Mouse (Mus musculus) bone marrow, adult 2 months (tissue): ENCODE measurements at regions not wholly inside any gene's neighbourhood (a gene's known extent, or its start where the extent isn't known, plus 50 kb on each side); places are given as distances from the start of the nearest gene placed in this dataset.

ENCODE experiments used
- H3K27ac ChIP-seq: fragments of 200-500 bp; 2 replicates; pipeline ENCODE4 v1.5.1; 2012; ENCODE audit warnings: low read depth, mild to moderate bottlenecking, control low read depth, inconsistent platforms, low read length; ENCODE audit not compliant: control insufficient read depth, poor library complexity, insufficient read depth
- H3K4me1 ChIP-seq: fragments of 200-500 bp; 2 replicates; pipeline ENCODE4 v1.6.1; 2011; ENCODE audit warnings: low read length; ENCODE audit not compliant: control insufficient read depth, insufficient read depth
- H3K4me3 ChIP-seq: fragments of 200-500 bp; replicated peaks from 2 replicates; pipeline ENCODE3; 2011; ENCODE audit warnings: mild to moderate bottlenecking, low read depth, low read length, control low read depth; ENCODE audit not compliant: control insufficient read depth
- CTCF ChIP-seq: fragments of 200-500 bp; IDR thresholded peaks from 2 replicates; pipeline ENCODE4 v1.5.1; 2011; ENCODE audit warnings: low read length, control low read depth; ENCODE audit not compliant: control insufficient read depth, insufficient read depth
- POLR2A ChIP-seq: fragments of 200-500 bp; IDR thresholded peaks from 2 replicates; pipeline ENCODE4 v1.6.1; 2011; ENCODE audit warnings: low read depth, mild to moderate bottlenecking, control low read depth, low read length, borderline replicate concordance; ENCODE audit not compliant: control insufficient read depth
- WGBS: fragments of 180-500 bp; shearing (Covaris S2); methylation state at CpG from one replicate; pipeline ENCODE4 v1.1.7; 2018; 5-methylcytosine and 5-hydroxymethylcytosine counted together

DNA sequence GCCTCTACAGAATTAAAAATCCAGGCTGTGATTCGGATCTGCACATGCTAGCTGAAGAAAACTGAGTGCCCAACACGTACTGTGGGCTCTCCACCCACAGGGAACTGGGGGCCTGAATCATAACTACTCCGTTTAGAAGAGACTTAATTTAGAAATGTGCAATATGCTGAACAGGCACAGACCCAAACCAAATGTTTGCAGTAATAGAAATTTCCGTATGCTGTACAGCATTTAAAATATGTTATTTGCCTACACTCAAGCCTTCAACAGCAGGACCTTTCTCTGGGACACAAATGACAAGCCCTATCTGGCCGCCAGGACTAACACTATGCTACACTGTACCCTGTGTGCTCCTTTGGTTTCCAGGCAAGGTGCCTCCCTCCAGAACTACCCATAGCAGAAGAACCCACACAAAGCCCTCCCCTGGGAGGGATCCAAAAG lies 483.1 kb upstream of the Sox9 start:
- no peaks in the 10 kb centered on the region for H3K4me1 ChIP-seq
- no peak for TF ChIP-seq CTCF
- TF ChIP-seq POLR2A: no peak
- H3K27ac ChIP-seq: no peak overlapping the region
- WGBS: 71% methylated on average over 5 of the region's 5 CpGs
- H3K4me3 ChIP-seq: no peak overlapping the region

DNA sequence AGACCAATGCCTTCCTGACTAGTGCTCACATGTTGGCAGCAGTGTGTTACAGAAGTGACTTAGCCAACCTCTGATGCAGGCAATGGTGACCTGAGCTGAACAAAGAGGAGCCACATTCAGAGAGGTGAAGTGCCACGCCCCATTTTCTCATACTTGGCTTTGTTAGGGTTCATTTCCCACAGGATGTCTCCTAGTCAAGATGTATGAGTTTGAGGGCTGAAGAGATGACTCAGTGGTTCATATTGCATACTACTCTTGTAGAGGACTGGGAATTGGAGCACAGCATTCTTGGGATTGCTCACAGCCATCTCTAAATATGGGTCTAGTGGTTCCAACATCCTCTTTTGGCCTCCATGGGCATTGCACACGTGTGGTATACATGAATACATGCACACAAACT lies 478.9 kb upstream of the Sox9 start:
- TF ChIP-seq POLR2A (no peak), CTCF (no peak)
- no peak overlapping the region for H3K27ac ChIP-seq
- 55% methylated on average over 2 of the region's 2 CpGs for WGBS
- no peaks in the 10 kb centered on the region for H3K4me1 ChIP-seq
- H3K4me3 ChIP-seq: no peak overlapping the region

- Histone ChIP-seq H3K27ac (no peak overlapping the region), H3K4me3 (no peak overlapping the region), H3K4me1 (no peaks in the 10 kb centered on the region)
- no peak for TF ChIP-seq POLR2A
- no peak for TF ChIP-seq CTCF
- WGBS: 83% methylated on average over 4 of the region's 4 CpGs
These were observed 456.2 kb upstream of the Sox9 start for GRCm38 (mm10) chr11:112325850-112326249.

DNA sequence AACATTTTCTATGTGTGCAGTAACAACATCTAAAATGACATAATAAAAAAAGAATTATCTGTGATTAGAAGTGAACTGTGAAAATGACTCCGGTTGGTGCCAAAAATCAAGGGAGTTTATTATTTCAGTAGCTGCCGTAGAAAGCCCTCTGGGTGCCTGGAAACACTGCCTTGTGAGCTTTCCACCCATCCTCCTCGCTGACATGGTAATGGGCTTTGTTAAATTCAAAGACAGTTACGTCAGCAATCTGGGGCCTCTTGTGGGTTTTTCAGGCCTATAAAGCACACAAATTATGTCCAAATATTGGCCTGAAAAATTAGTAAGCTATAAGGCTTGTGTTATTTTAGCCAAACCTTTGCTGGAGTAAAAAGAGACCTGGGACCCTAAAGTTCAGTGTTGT lies 454.4 kb upstream of the Sox9 start:
- 77% methylated on average over 4 of the region's 4 CpGs for WGBS
- no peak overlapping the region for H3K4me3 ChIP-seq
- TF ChIP-seq POLR2A (no peak), CTCF (no peak)
- no peak overlapping the region for H3K27ac ChIP-seq
- no peaks in the 10 kb centered on the region for H3K4me1 ChIP-seq

GRCm38 (mm10) chr11:112345133-112345532 lies 436.9 kb upstream of the Sox9 start:
- TF ChIP-seq CTCF (no peak), POLR2A (no peak)
- no peak overlapping the region for H3K27ac ChIP-seq
- H3K4me3 ChIP-seq: no peak overlapping the region
- no peaks in the 10 kb centered on the region for H3K4me1 ChIP-seq
- WGBS: 43% methylated on average over 6 of the region's 6 CpGs

GRCm38 (mm10) chr11:112345586-112345985 lies 436.4 kb upstream of the Sox9 start:
- WGBS: 67% methylated on average over 3 of the region's 3 CpGs
- H3K4me1 ChIP-seq: no peaks in the 10 kb centered on the region
- H3K4me3 ChIP-seq: no peak overlapping the region
- TF ChIP-seq CTCF (no peak), POLR2A (no peak)
- H3K27ac ChIP-seq: no peak overlapping the region

DNA sequence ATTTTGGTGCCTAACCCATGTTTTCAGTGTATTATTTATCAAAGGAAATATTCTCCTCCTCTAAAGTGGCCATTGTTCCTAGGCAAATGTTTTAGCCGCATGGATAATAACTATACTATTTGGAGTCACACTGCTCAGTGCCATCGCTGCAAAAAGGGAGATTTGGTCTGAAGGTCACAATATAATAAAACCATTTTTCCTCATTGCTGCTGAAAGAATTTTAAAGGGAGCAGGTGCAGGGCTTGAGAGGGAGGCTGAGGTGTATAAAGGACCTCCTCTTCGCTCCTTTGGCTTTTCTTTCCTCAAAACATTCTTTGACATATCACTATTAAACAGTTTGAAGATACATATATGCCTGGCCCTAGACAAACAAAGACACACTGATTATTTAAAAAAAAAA lies 435.9 kb upstream of the Sox9 start:
- 82% methylated on average over 3 of the region's 3 CpGs for WGBS
- H3K4me3 ChIP-seq: no peak overlapping the region
- no peak for TF ChIP-seq POLR2A
- no peak overlapping the region for H3K27ac ChIP-seq
- H3K4me1 ChIP-seq: no peaks in the 10 kb centered on the region

- TF ChIP-seq POLR2A (no peak), CTCF (no peak)
- H3K4me3 ChIP-seq: no peak overlapping the region
- H3K27ac ChIP-seq: no peak overlapping the region
- H3K4me1 ChIP-seq: no peaks in the 10 kb centered on the region
- 71% methylated on average over 7 of the region's 7 CpGs for WGBS
These were observed 435.5 kb upstream of the Sox9 start for GRCm38 (mm10) chr11:112346532-112346931.

DNA sequence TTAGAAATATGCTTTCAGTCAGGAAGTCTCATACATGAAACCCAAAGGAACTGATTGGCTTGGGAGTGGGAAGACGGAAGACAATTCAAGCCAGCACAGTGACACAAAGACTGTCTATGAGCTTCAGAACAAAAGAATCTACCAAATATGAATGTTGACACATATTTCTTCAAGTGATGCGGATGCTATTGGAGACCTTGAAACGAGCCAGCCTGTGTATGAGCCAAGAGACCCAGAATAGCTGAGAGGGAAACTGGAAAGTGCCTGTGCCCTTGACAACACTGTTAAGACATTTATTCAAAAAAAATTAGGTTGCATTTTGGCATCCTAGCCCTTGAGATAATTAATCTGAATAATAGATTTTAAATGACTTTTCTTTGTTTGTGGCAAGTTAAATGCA lies 426.7 kb upstream of the Sox9 start:
- H3K27ac ChIP-seq: no peak overlapping the region
- TF ChIP-seq CTCF (no peak), POLR2A (no peak)
- WGBS: 76% methylated on average over 3 of the region's 3 CpGs
- no peaks in the 10 kb centered on the region for H3K4me1 ChIP-seq
- no peak overlapping the region for H3K4me3 ChIP-seq

GRCm38 (mm10) chr11:112366715-112367114 lies 415.3 kb upstream of the Sox9 start:
- H3K27ac ChIP-seq: no peak overlapping the region
- TF ChIP-seq POLR2A (no peak), CTCF (no peak)
- no peak overlapping the region for H3K4me3 ChIP-seq
- H3K4me1 ChIP-seq: no peaks in the 10 kb centered on the region
- 75% methylated on average over 4 of the region's 4 CpGs for WGBS
